Mouse (Mus musculus) spleen, postnatal 4 days (tissue): ENCODE results near the gene 4933428G20Rik.

Source experiments
- DNase-seq, 2 experiments: peaks; one replicate each; pipeline ENCODE4 v3.0.0; 2022; ENCODE audit warnings: low spot score in 2 of 2

The 4933428G20Rik gene

GRCm38 (mm10) chr11:97532950-97533582, 32.9 kb upstream of the 4933428G20Rik start:
- no peak for DNase-seq

- DNase-seq, result no peak
Observed at GRCm38 (mm10) chr11:97532354-97532753, 32.2 kb upstream of the 4933428G20Rik start.

- DNase-seq, result peak; percentile 79 to 94
Observed at GRCm38 (mm10) chr11:97531381-97532260, 31.5 kb upstream of the 4933428G20Rik start.

GRCm38 (mm10) chr11:97530961-97531360, 30.8 kb upstream of the 4933428G20Rik start:
- DNase-seq, result no peak

GRCm38 (mm10) chr11:97530069-97530468, 29.9 kb upstream of the 4933428G20Rik start:
- DNase-seq, result no peak

GRCm38 (mm10) chr11:97528282-97528808, 28.2 kb upstream of the 4933428G20Rik start:
- no peak for DNase-seq

GRCm38 (mm10) chr11:97525313-97525712, 25.2 kb upstream of the 4933428G20Rik start:
- no peak for DNase-seq

GRCm38 (mm10) chr11:97524306-97524705, 24.2 kb upstream of the 4933428G20Rik start:
- DNase-seq, result no peak

GRCm38 (mm10) chr11:97523827-97524261, 23.7 kb upstream of the 4933428G20Rik start:
- no peak for DNase-seq

- no peak for DNase-seq
Observed at GRCm38 (mm10) chr11:97523107-97523506, 23.0 kb upstream of the 4933428G20Rik start.

GRCm38 (mm10) chr11:97521741-97522474, 21.8 kb upstream of the 4933428G20Rik start:
- no peak for DNase-seq

- DNase-seq, result no peak
Observed at GRCm38 (mm10) chr11:97520541-97520940, 20.4 kb upstream of the 4933428G20Rik start.

GRCm38 (mm10) chr11:97513066-97513465, 12.9 kb upstream of the 4933428G20Rik start:
- DNase-seq, result no peak

- DNase-seq, result no peak
Observed at GRCm38 (mm10) chr11:97512511-97512910, 12.4 kb upstream of the 4933428G20Rik start.

GRCm38 (mm10) chr11:97511661-97512369, 11.7 kb upstream of the 4933428G20Rik start:
- DNase-seq, result peak; percentile 56 to 73

GRCm38 (mm10) chr11:97510966-97511660, 11.0 kb upstream of the 4933428G20Rik start:
- peak; percentile 67 to 90 for DNase-seq

GRCm38 (mm10) chr11:97509715-97510485, 9.8 kb upstream of the 4933428G20Rik start:
- DNase-seq, result no peak

- no peak for DNase-seq
Observed at GRCm38 (mm10) chr11:97509058-97509457, 8.9 kb upstream of the 4933428G20Rik start.

- no peak for DNase-seq
Observed at GRCm38 (mm10) chr11:97508198-97508597, 8.1 kb upstream of the 4933428G20Rik start.

- DNase-seq, result no peak
Observed at GRCm38 (mm10) chr11:97506331-97506730, 6.2 kb upstream of the 4933428G20Rik start.
